Mouse (Mus musculus): Measurements from ENCODE around the gene Ryr1. TPM values are rescaled to one million over a fixed set of nuclear protein-coding genes. Genes with fewer than 3 reads are reported as not detected.
"Not testable (repeated sequence)": the region's sequence is repeated elsewhere in the genome, so short reads cannot be mapped to it uniquely, and the experiment has no call there.

Ryr1 gene
- polyA plus RNA-seq, 1 experiment from 2014 or later, result 3.3 TPM

DNA sequence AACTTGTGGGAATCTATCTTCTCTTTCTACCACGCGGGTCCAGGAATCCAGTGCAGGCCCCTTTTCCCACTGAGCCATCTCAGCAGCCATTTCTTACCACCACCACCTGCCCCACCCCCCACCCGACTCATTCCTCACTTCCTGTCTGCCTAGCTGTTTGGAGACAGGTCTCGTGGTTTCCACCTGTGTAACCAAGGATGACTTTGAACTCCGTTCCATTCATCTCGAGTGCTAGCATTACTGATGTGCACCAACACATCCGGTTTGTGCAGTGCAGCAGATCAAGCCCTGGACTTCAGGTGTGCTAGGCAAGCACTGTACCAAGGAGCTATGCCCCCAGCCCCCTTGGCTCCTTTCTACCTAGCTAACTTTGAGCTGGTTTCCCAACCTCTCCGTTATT, 16.4 kb upstream of the Ryr1 start:
- H3K4me3 ChIP-seq, result no peak overlapping the region
- H3K4me1 ChIP-seq, result no peaks in the 10 kb centered on the region
- no peak overlapping the region for H3K27ac ChIP-seq
- H3K27me3 ChIP-seq, result no peaks in the 10 kb centered on the region
- no peak for ATAC-seq (ENCODE audit: insufficient number of reproducible peaks, insufficient read depth, low FRiP score, low TSS enrichment, low read depth)
- no peaks in the 10 kb centered on the region for H3K9me3 ChIP-seq
- H3K4me2 ChIP-seq, result no peak overlapping the region
- H3K36me3 ChIP-seq, result no peaks in the 10 kb centered on the region
- WGBS, result 75% methylated on average over 8 of the region's 8 CpGs
- no peak overlapping the region for H3K9ac ChIP-seq

- not testable (repeated sequence) for H3K9ac ChIP-seq; H3K9me3 ChIP-seq; ATAC-seq (ENCODE audit: insufficient number of reproducible peaks, insufficient read depth, low FRiP score, low TSS enrichment, low read depth); H3K27me3 ChIP-seq; H3K4me3 ChIP-seq; H3K36me3 ChIP-seq; H3K27ac ChIP-seq; H3K4me1 ChIP-seq; H3K4me2 ChIP-seq
- WGBS, result 87% methylated on average over 3 of the region's 4 CpGs
These were observed 14.3 kb upstream of the Ryr1 start for GRCm38 (mm10) chr7:29139237-29139636.

- H3K4me2 ChIP-seq, result no peak overlapping the region
- H3K4me1 ChIP-seq, result peaks cover 7% of the 10 kb centered on the region
- H3K9me3 ChIP-seq, result no peaks in the 10 kb centered on the region
- no peak overlapping the region for H3K9ac ChIP-seq
- ATAC-seq (ENCODE audit: insufficient number of reproducible peaks, insufficient read depth, low FRiP score, low TSS enrichment, low read depth), result no peak
- H3K36me3 ChIP-seq, result no peaks in the 10 kb centered on the region
- no peak overlapping the region for H3K4me3 ChIP-seq
- WGBS, result 49% methylated on average over 16 of the region's 16 CpGs
- no peaks in the 10 kb centered on the region; the same call in 1 of the 2 replicates for H3K27me3 ChIP-seq
- no peak overlapping the region for H3K27ac ChIP-seq
These were observed 12.4 kb upstream of the Ryr1 start for GRCm38 (mm10) chr7:29137429-29137828.

DNA sequence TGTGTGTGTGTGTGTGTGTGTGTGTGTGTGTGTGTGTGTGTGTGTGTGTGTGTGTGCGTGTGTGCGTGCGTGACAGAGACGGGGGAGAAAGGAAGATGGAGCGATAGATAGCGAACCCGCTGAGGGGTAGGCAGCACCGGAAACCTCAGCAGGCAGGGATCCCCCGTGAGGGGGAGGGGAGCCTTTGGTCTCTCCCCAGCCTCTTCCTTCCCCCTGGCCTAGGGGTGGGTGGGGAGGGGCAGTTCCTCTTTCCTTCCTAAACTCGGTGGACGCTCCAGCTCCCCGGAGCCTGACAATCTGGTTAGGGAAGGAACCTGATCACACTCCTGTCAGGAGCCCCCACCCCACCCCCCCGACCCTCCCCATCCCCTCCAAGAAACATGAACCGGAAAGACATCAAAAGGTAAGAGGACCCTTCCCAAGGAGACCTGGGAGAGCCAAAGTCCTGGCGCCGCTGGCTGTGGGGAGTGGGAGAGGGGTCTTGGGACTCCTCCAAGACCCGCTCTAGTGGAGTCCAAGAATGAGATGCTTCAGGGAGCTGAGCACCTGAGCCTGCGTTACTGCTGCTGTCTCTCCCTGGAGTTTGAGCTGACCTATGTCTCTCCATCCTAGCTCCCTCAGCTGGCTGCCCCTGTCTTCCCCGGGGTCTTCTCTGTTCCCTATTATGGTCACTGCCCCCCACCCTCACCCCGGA, 9.9 kb upstream of the Ryr1 start, which contains the start of gene Rasgrp4:
Gene Rasgrp4 (plus strand): TSS at position 159 of the 694 bp plus-strand sequence.
- peaks cover 7% of the 10 kb centered on the region for H3K4me1 ChIP-seq
- H3K9ac ChIP-seq, result peak within 1 kb of the TSS; percentile 54
- peak within 1 kb of the TSS; percentile 67 for H3K4me2 ChIP-seq
- H3K27ac ChIP-seq, result no peak within 1 kb of the TSS
- H3K9me3 ChIP-seq, result no peaks in the 10 kb centered on the region
- no peak for ATAC-seq (ENCODE audit: insufficient number of reproducible peaks, insufficient read depth, low FRiP score, low TSS enrichment, low read depth)
- H3K4me3 ChIP-seq, result peak within 1 kb of the TSS; percentile 37
- H3K36me3 ChIP-seq, result no peaks in the 10 kb centered on the region
- 0% methylated on average over 12 of the region's 20 CpGs for WGBS
- H3K27me3 ChIP-seq, result no peaks in the 10 kb centered on the region; the same call in 1 of the 2 replicates

DNA sequence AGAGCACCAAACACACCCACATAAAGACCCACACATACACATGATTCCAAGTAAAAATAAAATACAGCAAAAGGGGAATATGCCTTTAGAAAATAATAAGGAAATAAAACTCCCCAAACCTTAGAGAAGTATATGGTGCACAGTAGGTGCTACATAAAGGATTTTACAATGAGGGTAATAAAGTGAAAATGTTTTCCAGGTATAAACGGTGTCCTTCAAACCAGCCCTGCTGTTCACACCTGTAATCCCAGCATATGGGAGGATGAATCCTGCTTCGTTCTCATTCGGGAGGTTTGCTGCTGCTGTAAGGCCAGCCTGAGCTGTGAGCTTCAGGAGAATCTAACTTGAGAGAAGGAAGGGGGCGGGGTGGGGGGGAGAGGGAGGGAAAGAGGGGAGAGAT, 9.3 kb upstream of the Ryr1 start:
- no peaks in the 10 kb centered on the region for H3K36me3 ChIP-seq
- peak overlapping the region; percentile 44 for H3K9ac ChIP-seq
- H3K27me3 ChIP-seq, result no peaks in the 10 kb centered on the region; the same call in 1 of the 2 replicates
- 5% methylated on average over 4 of the region's 4 CpGs for WGBS
- no peaks in the 10 kb centered on the region for H3K9me3 ChIP-seq
- peaks cover 7% of the 10 kb centered on the region for H3K4me1 ChIP-seq
- ATAC-seq (ENCODE audit: insufficient number of reproducible peaks, insufficient read depth, low FRiP score, low TSS enrichment, low read depth), result no peak
- H3K27ac ChIP-seq, result no peak overlapping the region
- peak overlapping the region; percentile 67 for H3K4me2 ChIP-seq
- peak overlapping the region; percentile 37 for H3K4me3 ChIP-seq

GRCm38 (mm10) chr7:29128725-29129124, 3.7 kb upstream of the Ryr1 start:
- 57% methylated on average over 2 of the region's 2 CpGs for WGBS
- H3K27ac ChIP-seq, result no peak overlapping the region
- no peak overlapping the region for H3K9ac ChIP-seq
- no peaks in the 10 kb centered on the region for H3K9me3 ChIP-seq
- no peaks in the 10 kb centered on the region for H3K27me3 ChIP-seq
- no peak overlapping the region for H3K4me2 ChIP-seq
- no peak overlapping the region for H3K4me3 ChIP-seq
- no peaks in the 10 kb centered on the region for H3K36me3 ChIP-seq
- peaks cover 8% of the 10 kb centered on the region; the same call in 1 of the 2 replicates for H3K4me1 ChIP-seq
- ATAC-seq (ENCODE audit: insufficient number of reproducible peaks, insufficient read depth, low FRiP score, low TSS enrichment, low read depth), result no peak

DNA sequence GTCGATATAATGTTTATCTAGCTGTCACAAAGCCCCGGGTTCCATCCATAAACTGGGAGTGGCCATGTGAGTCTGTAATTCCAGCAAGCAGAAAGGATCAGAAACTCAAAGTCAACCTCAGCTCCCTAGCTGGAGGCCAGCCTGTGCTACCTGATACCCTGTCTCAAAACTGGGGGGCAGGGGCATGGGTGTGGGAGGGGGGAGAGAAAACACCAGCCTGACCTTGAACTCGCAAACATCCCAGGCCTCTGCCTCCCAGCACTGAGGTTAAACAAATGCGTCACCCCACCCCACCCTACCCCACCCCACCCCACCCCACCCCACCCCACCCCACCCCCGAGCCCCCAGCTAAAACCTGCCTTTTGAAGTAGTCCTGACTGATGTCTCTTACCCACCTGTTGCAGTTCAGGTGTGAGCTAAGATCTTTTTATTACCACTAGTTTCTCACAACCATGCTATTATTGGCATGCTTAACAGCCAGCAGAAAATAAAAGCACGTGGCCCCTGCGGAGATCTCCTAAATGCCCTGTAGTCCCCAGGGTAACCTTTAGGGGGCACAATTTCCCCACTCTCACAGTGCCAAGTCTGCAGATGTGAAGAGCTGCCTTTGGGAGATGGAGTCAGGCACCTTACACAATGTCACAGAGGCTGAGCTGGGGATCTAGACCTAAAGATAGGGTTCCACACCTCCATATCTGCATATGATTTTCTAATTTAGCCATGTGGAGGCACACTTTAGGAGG, 1.4 kb upstream of the Ryr1 start:
- WGBS, result 26% methylated on average over 7 of the region's 7 CpGs
- H3K27ac ChIP-seq, result no peak overlapping the region
- no peaks in the 10 kb centered on the region for H3K36me3 ChIP-seq
- H3K27me3 ChIP-seq, result no peaks in the 10 kb centered on the region
- no peak for ATAC-seq (ENCODE audit: insufficient number of reproducible peaks, insufficient read depth, low FRiP score, low TSS enrichment, low read depth)
- H3K9me3 ChIP-seq, result no peaks in the 10 kb centered on the region
- no peak overlapping the region for H3K4me2 ChIP-seq
- peaks cover 8% of the 10 kb centered on the region; the same call in 1 of the 2 replicates for H3K4me1 ChIP-seq
- H3K4me3 ChIP-seq, result no peak overlapping the region
- no peak overlapping the region for H3K9ac ChIP-seq

GRCm38 (mm10) chr7:29123531-29124358, 1.2 kb downstream of the Ryr1 start:
- 50% methylated on average over 5 of the region's 5 CpGs for WGBS
- Histone ChIP-seq H3K27ac (no peak overlapping the region), H3K4me3 (peak overlapping the region; percentile 49), H3K9me3 (no peaks in the 10 kb centered on the region), H3K4me1 (peaks cover 8% of the 10 kb centered on the region; the same call in 1 of the 2 replicates), H3K4me2 (peak overlapping the region; percentile 87), H3K36me3 (no peaks in the 10 kb centered on the region), H3K9ac (no peak overlapping the region), H3K27me3 (no peaks in the 10 kb centered on the region)
- no peak for ATAC-seq (ENCODE audit: insufficient number of reproducible peaks, insufficient read depth, low FRiP score, low TSS enrichment, low read depth)

- Histone ChIP-seq H3K4me2 (no peak overlapping the region), H3K9ac (no peak overlapping the region), H3K4me3 (no peak overlapping the region), H3K27ac (no peak overlapping the region), H3K4me1 (peaks cover 8% of the 10 kb centered on the region; the same call in 1 of the 2 replicates), H3K27me3 (no peaks in the 10 kb centered on the region), H3K9me3 (no peaks in the 10 kb centered on the region), H3K36me3 (no peaks in the 10 kb centered on the region)
- ATAC-seq (ENCODE audit: insufficient number of reproducible peaks, insufficient read depth, low FRiP score, low TSS enrichment, low read depth), result no peak
- 93% methylated on average over 9 of the region's 9 CpGs for WGBS
These were observed 2.2 kb downstream of the Ryr1 start for GRCm38 (mm10) chr7:29122821-29123220.

- H3K27me3 ChIP-seq, result no peaks in the 10 kb centered on the region
- 27% methylated on average over 1 of the region's 1 CpGs for WGBS
- H3K4me1 ChIP-seq, result peaks cover 3% of the 10 kb centered on the region; the same call in 1 of the 2 replicates
- H3K4me3 ChIP-seq, result no peak overlapping the region
- peaks cover 5% of the 10 kb centered on the region; the same call in 1 of the 2 replicates for H3K36me3 ChIP-seq
- no peak for ATAC-seq (ENCODE audit: insufficient number of reproducible peaks, insufficient read depth, low FRiP score, low TSS enrichment, low read depth)
- no peak overlapping the region for H3K27ac ChIP-seq
- no peak overlapping the region for H3K9ac ChIP-seq
- H3K4me2 ChIP-seq, result no peak overlapping the region
- no peaks in the 10 kb centered on the region for H3K9me3 ChIP-seq
These were observed 5.5 kb downstream of the Ryr1 start for GRCm38 (mm10) chr7:29119526-29119925.

DNA sequence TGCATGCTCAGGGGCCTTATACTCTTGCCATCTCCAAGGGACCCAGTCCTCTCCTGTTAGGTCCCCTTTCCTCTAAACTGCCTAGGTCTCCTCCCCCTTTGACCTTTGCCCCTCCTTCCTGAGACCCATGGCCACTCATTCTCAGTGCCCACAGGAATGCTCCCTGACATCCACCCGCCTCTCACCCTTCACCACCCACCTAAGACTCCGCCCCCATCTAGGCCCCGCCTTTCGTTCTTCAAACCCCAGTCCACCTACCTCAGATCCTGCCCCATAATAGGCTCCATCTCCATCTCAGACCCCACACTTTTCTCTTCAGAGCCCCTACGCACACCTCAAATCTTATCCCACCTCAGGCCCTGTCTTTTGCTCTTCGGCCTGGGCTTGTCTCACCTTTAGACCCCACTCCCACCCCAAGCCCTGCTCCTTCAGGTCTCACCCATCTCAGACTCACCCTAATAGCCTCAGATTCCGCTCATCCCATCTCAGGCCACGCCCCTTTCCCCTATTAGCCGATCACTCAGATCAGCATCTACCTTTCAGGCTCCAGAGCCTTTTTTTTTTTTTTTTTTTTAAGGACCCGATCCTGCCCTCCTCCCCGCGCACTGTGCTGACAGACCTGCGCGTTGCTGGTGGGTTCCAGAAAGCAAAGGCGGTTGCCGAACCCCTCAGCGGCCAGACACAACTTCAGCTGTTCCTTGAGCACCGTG, 6.7 kb downstream of the Ryr1 start:
- no peaks in the 10 kb centered on the region for H3K27me3 ChIP-seq
- WGBS, result 10% methylated on average over 18 of the region's 18 CpGs
- H3K4me3 ChIP-seq, result no peak overlapping the region
- no peaks in the 10 kb centered on the region for H3K4me1 ChIP-seq
- ATAC-seq (ENCODE audit: insufficient number of reproducible peaks, insufficient read depth, low FRiP score, low TSS enrichment, low read depth), result no peak
- H3K9me3 ChIP-seq, result no peaks in the 10 kb centered on the region
- H3K4me2 ChIP-seq, result no peak overlapping the region
- H3K27ac ChIP-seq, result no peak overlapping the region
- H3K36me3 ChIP-seq, result peaks cover 5% of the 10 kb centered on the region; the same call in 1 of the 2 replicates
- H3K9ac ChIP-seq, result no peak overlapping the region

All from embryonic facial prominence, embryonic 13.5 days (tissue).